Mouse (Mus musculus): ENCODE measurements around the gene Gm45618.
A peak's percentile ranks its signal among the peaks of the same experiment; 100 is the strongest.
"Not testable (repeated sequence)": the region's sequence is repeated elsewhere in the genome, so short reads cannot be mapped to it uniquely, and the experiment has no call there.

Gm45618 gene

DNA sequence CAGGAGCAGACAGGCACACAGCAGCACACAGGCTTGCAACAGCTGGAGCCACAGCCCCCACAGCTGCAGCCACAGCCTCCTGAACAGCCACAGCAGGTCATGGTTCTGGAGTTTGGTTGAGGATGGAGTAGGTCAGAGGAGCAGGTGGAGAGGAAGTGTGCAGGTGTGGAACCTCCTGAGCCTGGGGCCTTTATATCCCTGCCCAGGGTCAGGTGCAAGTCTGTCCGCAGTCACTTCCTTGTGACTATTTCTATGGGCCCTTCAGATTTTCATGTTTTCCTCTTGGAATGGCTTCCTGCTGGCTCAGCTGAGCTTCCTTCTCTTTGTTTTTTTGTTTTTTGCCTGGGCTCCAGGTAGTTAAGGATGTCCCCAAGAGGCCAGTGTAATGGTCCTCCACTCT is at the start of gene Gm45618:
Gm45618 (minus strand) TSS at position 101 of the 400 bp plus-strand sequence.
- not testable (repeated sequence) for DNase-seq (ENCODE audit: low read depth)

DNA sequence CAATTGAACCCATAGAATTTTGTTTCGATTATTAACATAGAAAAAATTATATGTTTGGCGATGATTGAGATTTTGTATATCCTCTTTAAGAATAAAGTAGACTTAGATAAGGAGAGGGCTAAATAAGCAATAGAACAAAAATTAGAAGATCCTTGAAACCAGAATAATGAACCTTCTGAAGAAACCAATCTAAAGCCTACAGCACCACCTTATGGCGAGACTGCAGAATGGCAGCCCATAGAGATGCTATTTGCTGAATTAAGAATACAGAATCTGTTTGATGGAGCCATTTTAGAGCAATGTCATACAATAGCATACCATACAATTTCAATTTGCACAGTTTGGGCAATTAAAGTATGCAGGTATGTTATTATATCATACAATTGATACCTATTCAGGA is 49.3 kb upstream of the Gm45618 start:
- peak; percentile 60 for DNase-seq (ENCODE audit: low read depth)

DNA sequence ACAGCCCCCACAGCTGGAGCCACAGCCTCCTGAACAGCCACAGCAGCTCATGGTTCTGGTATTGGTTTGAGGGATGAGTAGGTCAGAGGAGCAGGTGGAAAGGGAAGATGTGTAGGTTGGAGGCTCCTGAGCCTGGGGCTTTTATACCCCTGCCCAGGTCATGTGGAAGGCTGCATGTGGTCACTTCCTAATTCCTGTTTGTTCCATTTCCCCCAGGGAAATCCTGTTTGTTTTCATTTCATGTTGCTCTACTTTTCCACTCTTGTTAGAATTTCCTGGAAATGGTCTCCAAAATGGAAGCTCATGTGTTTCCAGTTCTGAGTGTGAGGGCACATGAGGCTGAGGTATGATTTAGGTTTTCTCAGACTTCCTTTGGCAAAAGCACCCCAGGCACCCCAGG is 45.1 kb upstream of the Gm45618 start, which contains the start of gene Gm4553:
Gm4553 (minus strand) TSS at position 101 of the 400 bp plus-strand sequence.
- not testable (repeated sequence) for DNase-seq (ENCODE audit: low read depth)

DNA sequence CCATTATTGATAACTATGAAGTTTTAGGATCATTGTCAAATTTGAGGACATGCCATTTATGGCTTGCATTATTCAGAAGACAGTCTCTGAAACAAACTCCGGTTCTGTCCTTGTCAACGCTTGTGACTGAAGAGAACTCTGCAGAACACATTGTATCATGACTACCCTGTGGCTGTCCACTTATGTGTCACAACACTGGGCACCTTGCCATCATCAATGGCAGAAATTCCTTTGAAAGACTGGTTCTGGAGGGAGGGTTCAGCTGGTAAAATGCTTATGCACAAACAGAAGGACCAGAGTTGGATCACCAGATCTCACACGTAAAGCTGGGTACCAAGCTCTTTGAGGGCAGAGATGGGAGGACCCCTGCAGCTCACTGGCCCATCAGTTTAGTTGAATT is 38.8 kb upstream of the Gm45618 start:
- no peak for DNase-seq (ENCODE audit: low read depth)

DNA sequence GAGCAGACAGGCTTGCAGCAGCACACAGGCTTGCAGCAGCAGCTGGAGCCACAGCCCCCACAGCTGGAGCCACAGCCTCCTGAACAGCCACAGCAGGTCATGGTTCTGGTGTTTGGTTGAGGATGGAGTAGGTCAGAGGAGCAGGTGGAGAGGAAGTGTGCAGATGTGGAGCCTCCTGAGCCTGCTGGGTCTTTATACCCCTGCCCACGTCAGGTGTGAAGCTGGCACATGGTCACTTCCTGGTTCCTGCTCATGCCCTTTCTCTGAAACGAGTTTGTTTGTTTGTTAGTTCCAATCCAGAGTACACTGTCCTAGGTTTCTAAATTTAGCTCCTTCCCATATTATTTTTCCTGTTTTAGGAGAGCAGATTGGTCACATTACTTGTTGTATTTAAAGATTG is 36.5 kb upstream of the Gm45618 start, which contains the start of gene Gm29735:
Gm29735 (minus strand) TSS at position 101 of the 400 bp plus-strand sequence.
- not testable (repeated sequence) for DNase-seq (ENCODE audit: low read depth)

DNA sequence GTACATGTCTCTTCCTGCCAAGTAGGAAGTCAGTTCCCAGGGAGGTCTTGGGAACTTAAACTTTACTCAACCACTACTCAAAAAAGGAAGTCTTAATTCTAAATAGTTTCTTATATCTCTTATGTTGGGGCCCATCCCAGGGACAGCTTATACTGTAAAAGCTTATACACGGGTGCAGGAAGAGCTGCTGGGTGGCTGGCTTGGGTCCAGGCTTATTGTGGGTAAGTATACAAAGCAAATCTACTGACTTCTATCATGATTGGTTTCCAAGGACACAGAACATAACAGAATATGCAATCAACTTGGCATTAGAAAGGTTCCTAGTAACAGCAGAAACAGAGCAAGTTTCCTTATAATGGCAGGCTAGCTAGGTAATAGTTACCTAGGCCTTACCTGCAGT is 34.8 kb upstream of the Gm45618 start:
- DNase-seq (ENCODE audit: low read depth) = no peak

DNA sequence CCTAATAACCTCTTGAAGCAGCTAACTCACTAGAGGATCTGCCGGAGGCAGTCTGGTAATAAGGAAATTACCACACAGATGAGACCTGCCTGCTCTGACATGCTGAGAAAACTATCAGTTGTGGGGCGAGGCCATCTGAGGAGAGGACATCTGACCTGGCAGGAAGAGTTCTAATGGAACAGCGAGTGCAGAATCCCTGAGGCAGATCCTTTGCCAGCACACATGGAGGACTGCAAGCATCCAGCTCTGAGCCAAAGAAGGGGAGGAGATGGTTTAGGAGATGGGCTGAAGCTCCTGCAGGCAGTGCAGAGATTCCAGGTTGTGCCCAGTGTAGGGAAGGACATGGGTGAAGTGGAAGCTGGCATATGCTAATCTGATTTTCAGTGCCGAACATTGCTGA is 31.7 kb upstream of the Gm45618 start:
- DNase-seq (ENCODE audit: low read depth) = no peak

DNA sequence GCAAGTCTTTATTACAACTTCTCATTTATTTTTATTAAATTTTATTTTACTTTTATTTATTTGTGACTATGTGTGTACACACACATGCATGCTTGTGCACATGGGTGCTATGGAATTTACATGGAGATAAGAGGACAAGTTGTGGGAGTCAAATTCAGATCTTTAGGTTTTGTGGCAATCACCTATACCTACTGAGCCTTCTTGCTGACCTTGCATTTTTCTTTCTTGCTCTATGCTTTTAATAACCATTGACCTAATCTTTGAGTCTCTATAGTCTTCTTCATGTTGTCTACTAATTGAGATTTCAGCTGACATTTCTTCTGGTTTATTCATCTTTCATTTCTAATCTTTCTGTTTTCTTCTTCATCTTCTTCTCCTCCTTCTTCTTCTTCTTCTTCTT is 28.1 kb upstream of the Gm45618 start:
- no peak for DNase-seq (ENCODE audit: low read depth)

DNA sequence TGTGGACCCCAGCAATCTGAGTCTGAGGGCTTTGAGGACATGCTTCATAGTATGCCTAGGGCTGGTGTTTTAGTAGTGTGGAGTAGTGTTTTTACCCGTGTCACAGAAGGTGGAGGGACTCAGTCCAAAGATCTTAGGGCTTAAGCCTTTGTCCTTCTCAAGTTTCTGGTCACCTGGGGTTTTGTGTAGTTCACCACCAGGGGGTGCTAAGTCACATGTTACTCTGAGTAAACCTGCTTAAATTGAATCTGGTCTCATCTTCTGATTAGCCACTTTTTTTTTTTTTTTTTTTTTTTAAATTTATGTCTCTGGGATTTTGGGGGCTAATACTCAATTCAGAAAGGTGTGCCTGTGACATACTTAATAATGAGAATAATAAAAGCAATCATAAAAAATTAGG is 25.5 kb upstream of the Gm45618 start:
- DNase-seq (ENCODE audit: low read depth) = peak; percentile 70

DNA sequence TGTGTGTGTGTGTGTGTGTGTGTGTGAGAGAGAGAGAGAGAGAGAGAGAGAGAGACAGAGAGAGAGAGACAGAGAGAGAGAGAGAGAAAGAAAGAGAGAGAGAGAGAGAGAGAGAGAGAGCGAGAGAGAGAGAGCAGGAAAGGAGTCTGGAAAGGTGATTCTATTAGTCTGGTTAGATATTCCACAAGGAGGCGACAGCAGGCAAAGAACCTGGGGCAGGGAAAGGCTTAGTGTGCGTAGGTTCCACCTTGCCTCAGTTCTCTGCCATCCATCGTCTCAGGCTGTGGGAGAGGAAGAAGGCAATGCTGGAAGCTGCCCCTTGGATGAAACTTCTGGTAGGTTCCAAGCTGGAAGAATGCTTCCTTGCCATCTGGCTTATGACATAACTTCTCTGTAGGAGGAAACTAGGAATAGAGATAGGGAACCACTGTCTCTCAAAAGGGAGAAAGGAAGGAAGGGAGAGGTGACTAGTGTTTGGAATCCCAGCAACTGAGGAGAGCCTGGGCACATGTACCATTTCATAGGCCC is 24.9 kb upstream of the Gm45618 start:
- DNase-seq (ENCODE audit: low read depth) = no peak

DNA sequence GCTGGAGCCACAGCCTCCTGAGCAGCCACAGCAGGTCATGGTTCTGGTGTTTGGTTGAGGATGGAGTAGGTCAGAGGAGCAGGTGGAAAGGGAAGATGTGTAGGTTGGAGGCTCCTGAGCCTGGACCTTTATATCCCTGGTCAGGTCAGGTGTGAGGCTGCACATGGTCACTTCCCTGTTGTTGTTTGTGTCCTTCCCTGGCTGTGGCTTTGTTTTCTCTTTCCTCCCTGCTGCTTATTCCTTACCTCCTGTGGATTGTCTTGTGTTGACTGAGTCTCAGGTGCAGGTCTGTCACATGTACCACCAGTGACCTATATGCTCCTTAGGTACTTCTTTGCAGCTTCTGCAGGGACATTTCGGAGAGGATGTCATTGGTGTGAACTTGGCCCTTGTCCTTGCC is 24.0 kb upstream of the Gm45618 start, which contains the start of gene Gm45337:
Gm45337 (minus strand) TSS at position 101 of the 400 bp plus-strand sequence.
- DNase-seq (ENCODE audit: low read depth) = no peak

DNA sequence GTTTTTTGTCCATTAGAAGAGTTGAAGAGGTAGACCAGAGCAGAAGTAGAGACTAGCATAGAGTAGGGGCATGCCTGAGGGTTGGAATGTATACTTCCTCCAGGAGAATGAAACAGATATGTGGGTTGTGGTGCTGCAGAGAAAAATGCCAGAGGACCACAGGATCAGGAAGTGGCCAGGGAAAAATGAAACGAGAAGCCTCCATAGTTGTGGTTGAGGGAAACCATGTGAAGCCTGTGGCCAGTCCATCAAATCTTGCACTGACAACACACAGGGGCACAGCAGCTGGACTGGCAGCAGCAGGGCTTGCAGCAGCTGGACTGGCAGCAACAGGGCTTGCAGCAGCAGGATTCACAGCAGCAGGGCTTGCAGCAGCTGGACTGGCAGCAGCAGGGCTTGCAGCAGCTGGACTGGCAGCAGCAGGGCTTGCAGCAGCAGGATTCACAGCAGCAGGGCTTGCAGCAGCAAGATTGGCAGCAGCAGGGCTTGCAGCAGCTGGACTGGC is 23.0 kb upstream of the Gm45618 start:
- peak; percentile 3 for DNase-seq (ENCODE audit: low read depth)

DNA sequence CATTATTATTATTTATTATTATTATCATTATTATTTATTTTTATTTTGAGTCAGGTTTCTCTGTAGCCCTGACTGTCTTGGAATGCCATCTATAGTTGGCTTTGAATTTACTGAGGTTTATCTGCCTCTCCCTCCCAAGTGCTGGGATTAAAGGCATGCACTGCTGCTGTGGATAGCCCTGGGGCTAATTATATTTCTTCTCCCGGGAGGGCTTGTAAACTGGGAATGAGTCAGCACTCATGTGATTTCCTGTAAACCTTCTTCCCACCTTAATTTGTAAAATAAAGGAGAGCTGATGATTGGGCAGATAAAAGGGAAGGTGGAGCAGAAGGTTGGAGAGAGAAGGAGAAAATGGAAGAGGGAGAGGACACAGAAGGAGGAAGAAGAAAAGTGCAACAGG is 20.2 kb upstream of the Gm45618 start:
- no peak for DNase-seq (ENCODE audit: low read depth)

DNA sequence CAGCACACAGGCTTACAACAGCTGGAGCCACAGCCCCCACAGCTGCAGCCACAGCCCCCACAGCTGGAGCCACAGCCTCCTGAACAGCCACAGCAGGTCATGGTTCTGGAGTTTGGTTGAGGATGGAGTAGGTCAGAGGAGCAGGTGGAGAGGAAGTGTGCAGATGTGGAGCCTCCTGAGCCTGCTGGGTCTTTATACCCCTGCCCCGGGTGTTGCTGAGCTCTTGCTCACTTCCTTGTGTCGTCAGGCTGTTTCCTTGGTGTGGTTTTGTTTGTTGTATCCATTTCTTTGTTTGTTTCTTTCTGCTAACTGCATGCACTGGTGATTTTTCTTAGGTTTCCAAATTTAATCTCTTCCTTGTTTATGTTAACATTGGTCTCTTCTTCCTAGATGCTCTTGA is 15.4 kb upstream of the Gm45618 start, which contains the start of gene Gm39115:
Gm39115 (minus strand) TSS at position 101 of the 400 bp plus-strand sequence.
- not testable (repeated sequence) for DNase-seq (ENCODE audit: low read depth)

DNA sequence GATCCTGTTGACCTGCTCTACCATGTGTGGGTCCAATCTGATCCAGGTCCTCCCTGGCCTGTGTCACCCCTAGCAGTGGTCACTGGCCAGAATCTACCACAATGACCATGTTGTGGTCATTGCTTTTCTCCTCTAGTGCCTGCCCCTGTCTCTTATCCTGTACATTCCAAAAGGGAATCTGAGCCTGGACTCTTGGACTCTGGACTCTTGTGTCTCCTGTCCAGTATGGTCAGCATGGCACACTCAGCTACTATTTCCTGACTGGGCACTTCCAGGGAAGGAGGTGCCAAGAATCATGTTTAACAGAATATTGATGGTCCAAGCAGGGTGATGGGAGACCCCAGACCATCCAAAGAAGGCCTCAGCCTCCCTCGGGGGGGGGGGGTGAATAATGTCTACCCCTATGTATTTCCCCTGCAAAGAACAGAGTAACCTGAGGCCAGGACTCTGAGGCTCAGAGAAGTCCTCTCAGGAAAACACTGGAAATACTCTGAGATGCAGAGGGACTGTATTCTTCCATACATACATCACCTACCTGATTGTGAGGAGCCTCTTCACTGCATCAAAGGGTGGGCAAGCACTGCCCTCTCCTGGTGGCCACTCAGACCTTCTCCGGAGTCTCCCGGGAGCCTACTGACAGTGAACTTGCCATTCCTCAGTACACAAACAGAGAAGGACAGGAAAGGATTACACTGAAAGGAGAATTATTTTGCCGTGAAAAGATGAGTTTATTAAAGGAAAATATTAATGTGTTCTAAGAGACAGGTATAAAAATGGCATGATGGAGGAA is 13.9 kb upstream of the Gm45618 start:
- no peak for DNase-seq (ENCODE audit: low read depth)

DNA sequence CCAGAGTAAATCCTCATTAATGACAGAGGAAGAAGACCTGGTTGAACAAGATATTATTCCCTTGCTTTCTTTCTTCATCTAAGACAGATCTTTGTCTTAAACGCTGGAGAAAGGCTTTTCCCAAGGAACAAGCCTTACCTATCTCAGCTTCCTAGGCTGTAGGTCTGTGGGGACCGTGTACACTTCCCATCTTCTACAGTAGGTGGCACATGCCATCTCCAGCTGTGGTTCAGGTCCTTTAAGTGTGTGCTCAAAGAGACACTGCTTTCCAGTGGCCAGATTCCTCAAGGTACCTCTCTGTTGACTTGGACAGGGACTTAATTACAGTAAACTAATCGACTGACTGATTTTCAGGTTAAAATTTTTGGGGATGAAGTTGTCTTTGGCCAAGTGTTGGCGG is 8.3 kb upstream of the Gm45618 start:
- DNase-seq (ENCODE audit: low read depth) = peak; percentile 19

DNA sequence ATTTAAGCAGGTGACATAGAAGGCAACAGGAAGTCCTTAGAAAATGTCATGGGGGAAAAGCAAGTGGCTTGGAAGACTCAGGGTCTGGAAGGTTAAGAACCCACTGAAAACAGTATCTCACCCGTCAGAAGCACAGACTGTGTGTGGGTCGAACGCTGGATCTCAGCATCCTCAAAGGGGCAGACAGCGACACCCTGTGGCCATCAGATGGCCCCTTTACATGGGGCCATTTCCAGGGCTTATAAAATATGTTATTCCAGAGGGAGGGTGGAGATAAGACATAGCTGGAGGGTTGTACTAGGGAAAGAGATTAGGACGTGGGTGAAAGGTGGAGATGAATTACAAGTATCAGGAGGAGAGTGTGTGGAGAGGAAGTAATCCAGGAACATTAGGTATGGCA is 897 bp downstream of the Gm45618 start:
- DNase-seq (ENCODE audit: low read depth) = peak; percentile 26

DNA sequence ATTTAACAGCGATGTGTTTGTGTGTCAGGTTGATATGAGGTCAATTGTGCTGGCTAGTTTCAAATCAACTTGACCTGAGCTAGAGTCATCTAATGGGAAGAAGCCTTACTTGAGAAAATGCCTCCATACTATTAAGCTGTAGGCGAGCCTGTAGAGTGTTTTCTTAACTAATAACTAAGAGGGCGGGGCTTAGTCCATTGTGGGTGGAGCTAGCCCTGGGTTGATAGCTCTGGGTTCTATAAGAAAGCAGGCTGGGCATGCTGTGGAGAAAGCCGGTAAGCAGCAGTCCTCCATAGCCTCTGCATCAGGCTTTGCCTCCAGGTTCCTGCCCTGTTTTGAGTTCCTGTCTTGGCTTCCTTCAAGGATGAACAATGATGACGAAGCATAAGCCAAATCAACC is 15.8 kb downstream of the Gm45618 start:
- peak; percentile 43 for DNase-seq (ENCODE audit: low read depth)

DNA sequence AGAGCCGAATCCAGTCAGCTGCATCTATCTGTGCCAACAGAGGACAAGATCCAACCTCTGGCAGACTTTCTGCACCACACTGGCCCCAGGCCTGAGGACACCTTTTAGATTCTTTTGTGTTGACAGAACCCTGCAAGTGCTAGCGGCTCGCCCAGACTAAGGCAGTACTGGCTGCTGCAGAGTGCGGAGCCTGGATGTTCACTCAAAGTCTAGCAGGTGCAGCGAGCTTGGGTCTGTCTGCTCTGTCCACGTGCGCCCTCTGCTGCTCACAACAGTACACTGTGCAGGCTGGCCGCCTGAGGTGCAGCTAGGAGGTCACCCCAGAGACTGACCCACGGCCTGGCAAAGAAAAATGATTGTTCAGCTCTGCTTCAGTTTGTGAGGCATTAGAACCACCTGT is 22.8 kb downstream of the Gm45618 start:
- peak; percentile 70 for DNase-seq (ENCODE audit: low read depth)

DNA sequence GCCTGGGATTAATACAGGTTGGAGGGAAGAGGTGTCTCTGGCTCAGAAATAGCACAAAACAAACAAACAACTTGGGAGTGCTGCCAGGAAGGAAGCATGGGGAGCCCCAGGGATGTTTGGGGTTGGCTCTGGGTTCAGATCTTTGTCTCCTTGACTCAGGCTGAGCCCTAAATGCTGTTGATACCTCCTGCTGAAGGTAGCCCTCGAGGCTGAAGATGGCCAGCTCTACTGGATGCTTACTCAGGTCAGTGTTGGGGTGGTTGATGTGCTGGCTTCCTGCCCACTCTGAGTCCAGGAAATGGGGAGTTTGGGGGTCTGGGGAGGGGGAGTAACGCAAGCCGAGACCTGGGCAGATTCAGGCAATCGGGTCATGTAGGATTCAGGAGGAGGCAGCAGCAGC is 23.8 kb downstream of the Gm45618 start:
- no peak for DNase-seq (ENCODE audit: low read depth)

DNA sequence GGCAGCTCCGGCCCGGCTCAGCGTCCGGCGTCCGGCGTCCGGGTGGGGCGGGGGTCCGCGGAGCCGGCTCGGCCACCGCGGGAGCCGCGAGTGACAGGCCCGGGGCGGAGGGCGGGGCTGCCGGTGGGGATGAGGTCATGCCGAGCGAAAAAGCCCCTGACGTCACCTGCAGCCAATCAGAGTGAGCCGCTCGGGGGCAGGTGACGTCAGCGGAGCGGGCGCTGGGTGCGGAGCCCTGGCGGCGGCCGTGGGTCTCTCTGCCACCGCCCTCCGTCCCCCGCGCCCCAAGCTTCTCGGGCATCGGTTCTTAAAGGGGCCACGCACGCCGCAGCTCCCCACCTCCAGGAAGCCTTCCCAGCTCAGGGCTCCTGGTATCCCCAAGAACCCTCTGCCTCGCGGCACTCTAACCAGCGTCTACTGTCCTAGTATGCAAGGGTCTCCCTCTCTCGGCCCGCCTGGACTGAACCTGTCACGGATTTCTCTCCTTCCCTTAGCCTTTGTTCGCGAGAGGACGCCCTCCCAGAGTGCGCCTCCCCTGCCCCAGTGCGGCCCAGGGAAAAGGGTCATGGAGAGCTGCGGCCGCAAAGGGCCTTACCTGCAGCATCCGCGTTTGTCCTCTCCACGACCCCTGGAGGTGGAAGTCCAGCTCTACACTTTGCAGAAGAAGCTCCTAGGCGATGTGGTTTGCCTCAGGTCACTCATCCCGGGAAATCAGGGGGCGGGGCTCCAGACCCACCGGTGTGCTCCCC is 25.2 kb downstream of the Gm45618 start, which contains the start of gene Dusp8:
Dusp8 (minus strand) TSS at position 661 of the 749 bp plus-strand sequence.
- DNase-seq (ENCODE audit: low read depth) = no peak
